Mouse (Mus musculus): ENCODE results near the gene Eif3f. TPM values are rescaled to one million over a fixed set of nuclear protein-coding genes. Genes with fewer than 3 reads are reported as not detected.

The Eif3f gene
- total RNA-seq, 2 experiments from 2014 or later: 95.6 to 101 TPM

GRCm38 (mm10) chr7:108991207-108991606, 57.0 kb downstream of the Eif3f start:
- H3K27ac ChIP-seq: peak overlapping the region; percentile 84
- TF ChIP-seq CTCF (conservative IDR thresholded peaks at IDR 0.05): no peak
- DNase-seq (ENCODE audit: low spot score in 2 of 2): peak; percentile 55 to 56
- H3K4me3 ChIP-seq: no peak overlapping the region

Other genes starting within 250 kb of the Eif3f start
- not detected for gene Olfr512, start 221.1 kb upstream of the Eif3f start, total RNA-seq (2021)
- not detected for gene Olfr513, start 183.4 kb upstream of the Eif3f start, total RNA-seq (2021)
- gene Olfr514, start 108.4 kb upstream of the Eif3f start, total RNA-seq (2021): not detected
- gene Olfr516, start 83.9 kb upstream of the Eif3f start, total RNA-seq (2021): not detected
- not detected for gene Olfr517, start 62.0 kb upstream of the Eif3f start, total RNA-seq (2021)
- not detected for gene Olfr518, start 49.4 kb upstream of the Eif3f start, total RNA-seq (2021)
- not detected for gene Olfr519, start 40.0 kb upstream of the Eif3f start, total RNA-seq (2021)
- gene Nlrp10, start 4.2 kb upstream of the Eif3f start, total RNA-seq (2021): under 1 TPM; 0.27 to 0.28 TPM
- gene Tub, start 15.9 kb downstream of the Eif3f start, total RNA-seq (2021): 100 to 1,000 TPM; 179 to 198 TPM
- gene Ric3, start 148.9 kb downstream of the Eif3f start, total RNA-seq (2021): 10 to 100 TPM; 69.6 to 72.0 TPM
- 10 to 100 TPM; 62.5 to 67.0 TPM for gene Lmo1, start 240.8 kb downstream of the Eif3f start, total RNA-seq (2021)

All from layer of hippocampus, adult 2 months (tissue).